Mouse (Mus musculus) v-Abl transformed pro-B cells (cell line): ENCODE results near the gene Svs6.
"Not testable (repeated sequence)": the region's sequence is repeated elsewhere in the genome, so short reads cannot be mapped to it uniquely, and the experiment has no call there.

Source experiments
- in situ Hi-C, 2 experiments: fragments of 400-800 bp; cut with MboI; formaldehyde crosslinking; loops; one replicate each; pipeline ENCODE4 v1.15.1; 2025; ENCODE audit not compliant: unreplicated experiment in 2 of 2

The Svs6 gene

DNA sequence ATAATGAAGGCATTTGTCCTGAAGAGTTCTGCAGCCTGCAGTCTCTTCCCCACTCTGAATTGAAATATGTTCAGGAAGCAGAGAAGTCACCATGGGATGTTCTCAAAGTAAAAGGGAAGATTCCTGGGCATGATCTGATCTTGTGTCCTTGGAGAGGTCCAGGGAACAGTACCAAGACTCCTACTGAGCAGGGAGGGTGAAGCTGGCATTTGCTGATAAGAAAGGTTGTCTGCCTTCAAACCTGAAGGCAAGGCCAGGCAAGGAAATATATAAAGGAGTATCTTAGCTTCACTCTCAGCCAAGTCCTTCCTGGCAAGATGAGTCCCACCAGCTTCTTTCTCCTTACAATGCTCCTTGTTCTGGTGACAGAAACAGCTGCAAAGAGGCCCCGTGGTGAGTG lies at the start of gene Svs6:
Gene Svs6, plus strand, starts transcription at position 301 of the 400 bp plus-strand sequence.
- in situ Hi-C loops: not testable (repeated sequence)

DNA sequence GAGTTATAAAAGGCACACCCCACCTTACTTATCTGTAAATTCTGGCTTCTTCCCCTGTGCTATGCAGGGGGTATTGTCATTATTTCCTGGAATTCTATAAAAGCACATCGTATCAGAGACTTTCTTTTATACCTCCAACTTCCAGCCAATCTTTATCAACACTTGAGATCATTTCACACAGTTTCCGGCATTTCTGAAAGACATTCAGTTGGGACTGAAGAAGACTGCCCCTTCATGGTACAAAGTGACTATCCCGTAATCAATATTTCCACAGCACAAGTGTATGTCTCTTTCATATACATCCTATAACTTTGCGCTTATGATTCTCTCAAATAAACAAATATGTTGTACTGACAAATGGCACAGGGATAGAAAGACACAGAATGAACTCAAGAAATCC lies 38.2 kb upstream of the Svs6 start, which contains the start of gene Svs4:
Gene Svs4, minus strand, starts transcription at position 101 of the 400 bp plus-strand sequence.
- in situ Hi-C loops: no loop called here

DNA sequence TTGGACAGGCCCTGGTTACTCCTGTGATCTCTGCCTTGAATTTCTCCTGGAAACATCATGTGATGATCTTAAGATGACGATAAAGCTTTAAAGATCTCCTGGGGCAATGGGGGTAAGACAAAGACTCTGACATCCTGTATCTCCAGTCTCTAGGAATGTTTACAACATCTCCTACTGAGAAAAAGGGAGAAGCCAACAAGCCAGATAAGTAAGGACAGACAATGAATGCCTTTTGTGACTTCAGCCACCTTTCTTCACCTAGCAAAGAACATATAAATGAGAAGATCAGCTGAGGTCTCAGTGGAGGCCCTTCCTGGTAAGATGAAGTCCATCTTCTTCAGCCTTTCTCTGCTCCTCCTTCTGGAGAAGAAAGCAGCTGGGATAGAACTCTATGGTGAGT lies 27.6 kb upstream of the Svs6 start, which contains the start of gene Svs3a:
Gene Svs3a, plus strand, starts transcription at position 301 of the 400 bp plus-strand sequence.
- in situ Hi-C loops: not testable (repeated sequence)

DNA sequence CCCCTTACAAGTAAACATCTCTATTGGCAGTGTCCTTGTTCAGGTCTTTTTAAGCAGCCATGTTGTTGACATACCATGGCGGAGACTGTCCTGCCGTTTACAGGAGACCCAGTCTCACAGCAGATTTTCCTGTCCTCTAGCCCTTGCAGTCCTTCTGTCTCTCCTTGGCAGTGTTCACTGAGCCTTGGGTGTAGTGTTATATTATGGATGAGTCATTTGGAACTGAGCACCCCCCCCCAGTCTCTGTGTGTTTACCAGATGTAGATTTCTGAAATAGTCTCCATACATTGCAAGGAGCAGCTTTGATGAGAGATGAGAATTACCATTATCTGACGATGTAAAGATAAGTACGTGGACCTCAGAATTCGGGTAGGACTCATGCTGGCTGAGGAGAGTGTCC lies 4.0 kb upstream of the Svs6 start:
- in situ Hi-C loops: no loop called here

GRCm38 (mm10) chr2:164315460-164315859 lies 1.1 kb upstream of the Svs6 start:
- in situ Hi-C loops: not testable (repeated sequence)

DNA sequence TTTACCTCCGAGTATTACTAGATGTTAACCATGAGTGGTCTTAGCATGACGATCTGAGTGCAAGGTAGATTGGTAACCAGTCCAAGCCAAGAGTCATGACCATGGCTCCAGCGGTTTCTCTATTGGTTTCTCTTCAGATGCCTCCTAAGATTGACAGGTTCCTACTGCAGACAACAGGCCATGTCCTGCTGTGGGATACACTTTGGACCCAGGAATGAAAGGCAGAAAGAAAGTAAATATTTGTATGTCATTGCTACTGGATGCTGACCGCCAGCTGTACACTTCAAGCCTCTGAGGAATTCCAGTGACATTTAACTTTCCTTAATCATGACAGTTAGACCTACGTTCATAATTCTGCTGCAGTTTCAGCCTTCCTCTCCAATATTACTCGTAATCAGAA lies 4.4 kb downstream of the Svs6 start:
- in situ Hi-C loops: no loop called here

- in situ Hi-C loops: not testable (repeated sequence)
Measured at GRCm38 (mm10) chr2:164332440-164332839, 15.9 kb downstream of the Svs6 start, which contains the start of gene Svs5. TSS of gene Svs5 (plus strand) at chr2:164332740.

DNA sequence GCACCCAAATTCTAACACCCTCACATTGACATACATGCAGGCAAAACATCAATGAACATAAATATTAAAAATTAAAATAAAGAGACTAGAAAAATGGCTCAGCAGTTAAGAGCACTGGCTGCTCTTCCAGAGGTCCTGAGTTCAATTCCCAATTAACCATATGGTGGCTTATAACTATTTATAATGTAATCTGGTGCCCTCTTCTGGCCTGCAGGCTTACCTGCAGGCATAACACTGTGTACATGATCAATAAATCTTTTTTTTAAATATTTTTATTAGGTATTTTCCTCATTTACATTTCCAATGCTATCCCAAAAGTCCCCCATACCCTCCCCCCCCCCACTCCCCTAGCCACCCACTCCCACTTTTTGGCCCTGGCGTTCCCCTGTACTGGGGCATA lies 27.2 kb downstream of the Svs6 start:
- in situ Hi-C loops: loop anchor here in 1 of 2 experiments (5.0 to 10.0 kb wide), 2 partner anchors 176 to 489 kb away; partner anchors contain the start of gene Kcnk15

DNA sequence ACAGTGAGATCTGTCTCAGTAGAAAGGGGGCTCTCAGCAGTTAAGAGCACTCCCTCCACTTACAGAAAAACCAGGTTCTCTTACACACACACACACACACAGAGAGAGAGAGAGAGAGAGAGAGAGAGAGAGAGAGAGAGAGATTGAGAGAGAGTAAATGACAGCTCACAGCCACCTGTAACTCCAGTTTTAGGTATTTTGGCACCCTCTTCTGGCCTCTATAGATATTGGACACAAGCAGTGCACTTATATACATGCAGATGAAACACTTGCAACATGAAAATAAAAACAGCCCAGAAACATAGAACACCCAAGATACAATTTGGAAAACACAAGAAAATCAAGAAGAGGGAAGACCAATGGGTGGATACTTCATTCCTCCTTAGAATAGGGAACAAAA lies 31.1 kb downstream of the Svs6 start:
- in situ Hi-C loops: loop anchor here in 1 of 2 experiments (5.0 to 10.0 kb wide), 2 partner anchors 245 to 493 kb away; partner anchors contain the start of gene Kcnk15

GRCm38 (mm10) chr2:164348980-164349379 lies 32.4 kb downstream of the Svs6 start:
- in situ Hi-C loops: loop anchor here in 1 of 2 experiments (5.0 to 10.0 kb wide), 2 partner anchors 247 to 494 kb away; partner anchors contain the start of gene Kcnk15

DNA sequence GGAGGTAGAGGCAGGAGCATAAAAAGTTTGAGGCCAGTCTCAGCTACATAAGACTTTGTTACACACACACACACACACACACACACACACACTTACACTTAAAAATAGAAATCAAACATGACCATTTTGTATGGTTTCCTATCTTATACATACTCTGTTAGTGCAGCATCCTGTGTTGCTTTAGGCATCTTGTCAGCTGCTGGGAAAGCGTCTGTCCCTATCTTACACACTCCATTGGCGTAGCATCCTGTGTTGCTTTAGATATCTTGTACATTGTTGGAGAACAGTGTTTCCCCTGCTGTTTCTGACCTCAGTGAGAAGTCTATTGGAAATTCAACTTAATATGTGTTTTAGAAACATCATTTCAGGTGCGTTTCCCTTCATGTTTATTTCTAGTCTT lies 36.1 kb downstream of the Svs6 start:
- in situ Hi-C loops: loop anchor here (5.0 kb wide), 1 partner anchor 35 kb away; the partner anchor contains the start of gene Slpi (in 2 of the 2)

DNA sequence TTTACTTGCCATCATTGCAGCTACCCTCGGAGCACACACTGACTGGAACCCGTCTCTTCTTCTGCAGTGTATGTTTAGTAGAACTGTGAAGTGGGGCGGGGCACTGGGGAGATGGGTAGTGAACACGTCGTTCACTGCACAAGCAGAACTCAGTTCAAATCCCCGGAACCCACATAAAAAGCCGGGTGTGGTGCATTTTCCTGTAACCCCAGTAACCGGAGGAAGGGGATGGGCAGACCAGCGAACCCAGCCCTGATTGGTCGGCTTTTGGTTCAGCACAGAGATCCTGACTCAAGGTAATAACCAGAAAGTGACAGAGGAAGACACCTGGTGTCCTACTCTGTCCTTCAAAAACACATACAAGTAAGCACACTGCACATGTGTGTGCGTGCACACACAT lies 36.8 kb downstream of the Svs6 start:
- in situ Hi-C loops: loop anchor here (5.0 kb wide), 1 partner anchor 34 kb away; the partner anchor contains the start of gene Slpi (in 2 of the 2)

DNA sequence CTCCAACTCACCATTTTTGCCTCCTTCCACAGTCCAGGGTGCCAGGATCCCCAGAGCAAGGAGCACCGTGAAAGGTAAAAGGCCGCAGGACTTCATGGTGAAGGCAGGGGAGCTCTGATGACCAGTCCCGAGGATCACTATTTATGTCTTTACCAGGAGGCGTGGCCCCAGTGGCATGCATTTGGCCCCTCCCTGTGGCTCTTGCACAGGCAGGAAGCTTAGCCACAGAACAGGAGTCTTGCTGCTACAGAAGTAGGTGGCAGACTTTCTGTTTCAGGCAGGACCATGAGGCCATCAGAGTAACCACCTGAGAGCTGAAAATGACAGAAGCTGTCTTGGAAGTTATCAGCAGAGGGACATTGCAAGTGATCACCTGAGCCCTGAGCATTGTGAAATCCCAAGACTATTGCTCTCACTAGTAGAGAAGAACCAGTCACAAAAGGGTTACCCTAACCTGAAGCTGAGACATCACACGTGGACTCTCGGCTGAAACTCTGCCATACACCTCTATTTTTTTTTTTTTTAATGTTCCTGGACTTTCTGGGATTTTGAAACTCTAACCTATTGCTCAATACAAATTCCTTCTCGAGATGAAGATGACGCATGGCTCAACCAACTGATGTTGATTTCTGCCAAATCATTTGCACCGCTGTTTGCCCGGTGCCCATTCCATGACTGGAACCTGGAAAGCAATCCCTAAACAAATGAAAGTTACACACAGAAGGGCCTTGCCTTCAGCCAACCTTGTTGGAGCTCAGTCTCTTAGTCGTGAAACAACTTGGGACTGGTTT lies 39.8 kb downstream of the Svs6 start:
- in situ Hi-C loops: no loop called here

DNA sequence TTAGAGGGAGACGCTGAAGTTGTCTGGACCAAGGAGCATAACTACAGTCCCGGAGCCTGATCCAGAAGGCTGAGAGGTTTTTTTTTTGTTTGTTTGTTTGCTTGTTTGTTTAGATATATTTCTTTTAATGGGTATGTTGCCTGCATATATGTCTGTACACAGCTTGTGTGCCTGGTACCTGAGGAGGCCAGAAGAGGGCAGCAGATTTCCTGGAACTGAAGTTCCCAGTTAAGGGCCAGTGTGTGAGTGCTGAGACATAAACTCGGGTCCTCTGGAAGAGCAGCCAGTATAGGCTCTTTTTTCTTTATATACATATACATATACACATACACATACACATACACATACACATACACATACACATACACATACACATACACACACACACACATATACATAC lies 41.8 kb downstream of the Svs6 start:
- in situ Hi-C loops: no loop called here

GRCm38 (mm10) chr2:164359031-164359430 lies 42.5 kb downstream of the Svs6 start:
- in situ Hi-C loops: no loop called here

DNA sequence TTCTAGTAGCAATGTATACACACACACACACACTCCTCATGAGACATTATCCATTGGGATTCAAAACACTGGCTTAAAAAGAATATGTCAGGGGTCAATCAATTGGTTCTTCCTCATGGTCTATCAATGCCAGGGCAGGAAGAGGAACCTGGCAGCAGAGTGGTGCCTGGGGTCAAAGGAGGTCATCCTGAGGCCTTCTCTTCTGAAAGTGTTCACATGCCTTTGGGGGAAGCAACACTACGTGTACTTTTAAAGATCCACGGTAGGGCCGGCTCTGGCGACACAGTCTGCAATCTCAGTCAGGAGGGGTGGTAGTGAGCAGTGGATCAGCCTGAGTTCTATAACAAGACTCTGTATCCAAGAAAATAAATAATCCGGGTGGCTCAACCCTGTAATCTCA lies 43.1 kb downstream of the Svs6 start:
- in situ Hi-C loops: no loop called here

- in situ Hi-C loops: no loop called here
Measured at GRCm38 (mm10) chr2:164360974-164361657, 44.6 kb downstream of the Svs6 start.

- in situ Hi-C loops: no loop called here
Measured at GRCm38 (mm10) chr2:164366947-164367346, 50.4 kb downstream of the Svs6 start.
